Mouse (Mus musculus) ES-E14 (cell line): ENCODE measurements at regions not wholly inside any gene's neighbourhood (a gene's known extent, or its start where the extent isn't known, plus 50 kb on each side); places are given as distances from the start of the nearest gene placed in this dataset.

ENCODE experiments used
- CHD2 ChIP-seq: IDR thresholded peaks from 2 replicates; pipeline ENCODE4 v1.6.1; 2014; ENCODE audit warnings: mild to moderate bottlenecking, low read depth, low read length, inconsistent platforms
- HCFC1 ChIP-seq: IDR thresholded peaks from 2 replicates; pipeline ENCODE4 v1.6.1; 2012; ENCODE audit warnings: low read length, inconsistent platforms, borderline replicate concordance; ENCODE audit not compliant: insufficient read depth
- MAFK ChIP-seq: IDR thresholded peaks from 2 replicates; pipeline ENCODE4 v1.6.1; 2014; ENCODE audit warnings: mild to moderate bottlenecking, low read depth, low read length, inconsistent platforms; ENCODE audit not compliant: insufficient read depth
- ZC3H11A ChIP-seq: IDR thresholded peaks from 2 replicates; pipeline ENCODE4 v1.6.1; 2012; ENCODE audit warnings: low read depth, mild to moderate bottlenecking, inconsistent platforms, low read length, borderline replicate concordance
- ZNF384 ChIP-seq: IDR thresholded peaks from 2 replicates; pipeline ENCODE4 v1.6.1; 2012; ENCODE audit warnings: low read depth, low read length, inconsistent platforms

DNA sequence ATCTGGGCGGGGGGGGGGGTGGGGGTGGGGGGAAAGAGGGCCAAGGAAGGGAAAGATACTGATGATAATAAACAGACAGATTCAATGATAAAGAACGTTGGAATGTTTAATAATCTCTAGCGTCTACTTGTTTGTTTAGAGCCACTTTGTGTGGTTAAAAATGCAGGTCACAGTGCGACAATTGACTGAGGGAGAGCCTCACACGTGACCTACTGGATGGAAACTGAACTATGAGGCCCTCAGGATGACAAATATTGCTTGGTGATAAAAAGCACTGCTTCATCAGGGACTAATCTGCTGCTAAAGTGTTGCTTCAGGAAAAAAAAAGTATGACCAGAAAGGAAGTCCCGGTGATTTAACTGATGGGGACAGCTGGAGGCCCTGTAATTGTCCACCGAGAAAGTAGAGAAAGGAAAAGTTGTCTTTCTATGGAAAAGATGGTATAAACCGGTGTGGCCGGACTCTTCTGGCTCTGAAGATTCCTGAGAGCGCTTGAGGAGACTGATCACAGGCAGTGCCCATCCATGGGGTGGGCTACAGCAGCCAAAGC, 269.3 kb downstream of the Foxo1 start:
- TF ChIP-seq CHD2 = no peak
- TF ChIP-seq ZNF384 = no peak
- no peak for TF ChIP-seq HCFC1
- TF ChIP-seq MAFK = no peak
- TF ChIP-seq ZC3H11A = no peak
